Mouse (Mus musculus): ENCODE measurements around the gene Sfxn5.

Sfxn5 gene

DNA sequence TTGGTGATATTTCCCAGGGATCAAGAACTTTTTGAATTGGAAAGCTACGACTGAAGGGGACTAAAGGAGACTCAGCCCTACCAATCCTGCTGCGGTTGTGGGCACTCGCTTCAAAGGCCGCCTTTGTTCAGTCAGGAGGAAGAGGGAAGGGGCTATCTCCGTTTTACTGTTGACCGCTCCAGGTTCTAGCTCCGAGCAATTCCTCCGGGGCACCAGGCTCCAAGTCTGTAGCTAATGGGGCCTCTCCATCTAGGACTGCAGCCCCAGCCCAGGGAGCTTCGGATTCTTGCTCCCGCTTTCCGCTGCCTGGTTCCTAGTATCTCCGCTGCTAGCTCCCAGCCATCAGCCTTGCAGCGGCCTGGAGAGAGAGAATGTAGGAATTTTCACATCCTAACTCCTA lies 142.6 kb downstream of the Sfxn5 start:
- no peak for DNase-seq (ENCODE audit: low spot score)

- no peak for DNase-seq (ENCODE audit: low spot score)
Measured at GRCm38 (mm10) chr6:85189911-85190591, 143.2 kb downstream of the Sfxn5 start.

DNA sequence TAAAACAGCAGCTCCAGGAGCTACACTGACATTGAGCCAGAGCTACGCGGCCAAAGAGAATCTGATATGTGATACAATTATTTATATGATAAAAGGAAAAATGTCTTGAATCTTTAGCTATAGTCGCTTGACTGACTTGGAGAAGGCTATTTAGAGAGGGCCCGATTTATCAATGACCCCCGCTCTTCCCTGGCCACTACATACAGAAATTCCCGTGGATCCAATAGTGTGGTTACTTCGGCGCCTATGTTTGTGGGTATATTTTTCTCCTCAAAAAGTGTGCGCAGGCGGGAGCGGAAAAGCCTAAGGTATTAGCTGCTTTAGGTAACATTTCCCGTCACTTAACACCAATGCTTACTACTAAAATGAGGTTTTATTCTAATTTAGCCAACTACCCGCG lies 143.9 kb downstream of the Sfxn5 start:
- DNase-seq (ENCODE audit: low spot score) = no peak

- no peak for DNase-seq (ENCODE audit: low spot score)
Measured at GRCm38 (mm10) chr6:85188256-85189110, 144.7 kb downstream of the Sfxn5 start.

DNA sequence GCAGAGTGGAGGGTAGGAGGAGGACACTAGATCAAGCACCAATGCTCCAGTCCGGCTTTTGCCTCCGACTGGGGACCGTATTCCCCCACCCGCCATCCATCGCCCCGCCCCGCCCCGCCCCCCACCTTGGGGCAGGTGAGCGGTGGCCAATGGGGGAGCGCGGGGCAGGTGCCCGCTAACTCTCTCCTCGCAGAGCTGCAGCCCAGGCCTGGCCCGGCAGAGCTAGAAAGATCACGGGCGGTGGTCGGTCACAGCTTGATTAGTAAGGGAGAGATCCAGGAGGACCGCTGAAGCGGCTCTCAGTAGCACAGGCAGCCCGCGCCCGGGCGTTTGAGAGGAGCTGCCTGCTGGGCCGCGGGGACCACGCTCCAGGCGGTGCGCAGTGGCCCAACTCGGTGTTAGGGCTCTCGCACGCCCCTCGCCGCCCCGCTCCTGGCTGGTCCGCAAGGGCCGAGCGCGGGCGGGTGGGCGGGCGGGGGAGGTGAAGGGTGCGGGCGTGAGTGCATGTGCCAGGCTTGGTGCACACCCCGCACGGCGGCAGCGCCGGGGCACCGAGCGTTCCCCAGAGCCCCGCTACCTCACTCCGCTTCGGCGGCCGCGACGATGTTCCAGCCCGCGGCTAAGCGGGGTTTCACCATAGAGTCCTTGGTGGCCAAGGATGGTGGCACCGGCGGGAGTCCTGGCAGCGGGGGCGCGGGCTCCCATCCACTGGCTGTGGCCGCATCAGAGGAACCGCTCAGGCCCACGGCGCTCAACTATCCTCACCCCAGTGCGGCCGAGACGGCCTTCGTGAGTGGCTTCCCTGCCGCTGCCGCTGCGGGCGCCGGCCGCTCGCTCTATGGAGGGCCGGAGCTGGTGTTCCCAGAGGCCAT lies 145.6 kb downstream of the Sfxn5 start, which contains the start of gene Emx1:
Emx1 (plus strand) TSS at position 99 of the 872 bp plus-strand sequence.
- peak; percentile 11 for DNase-seq (ENCODE audit: low spot score)

DNA sequence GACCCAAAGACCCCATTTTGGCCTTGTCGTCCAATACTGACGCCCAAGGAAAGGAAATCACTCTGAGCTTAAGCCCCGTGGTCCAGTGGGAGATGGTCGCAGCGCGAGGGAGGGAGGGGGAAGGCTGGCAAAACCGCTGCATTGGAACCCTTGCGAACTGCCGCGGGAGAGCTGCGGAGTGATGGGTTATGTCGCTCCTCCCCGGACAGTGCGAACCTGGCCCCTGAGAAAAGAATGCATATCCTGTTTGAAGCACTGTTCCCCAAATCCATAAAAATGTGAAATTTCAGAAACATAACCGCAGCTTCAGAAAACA lies 146.5 kb downstream of the Sfxn5 start:
- DNase-seq (ENCODE audit: low spot score) = no peak

- DNase-seq (ENCODE audit: low spot score) = no peak
Measured at GRCm38 (mm10) chr6:85186033-85186743, 147.0 kb downstream of the Sfxn5 start.

DNA sequence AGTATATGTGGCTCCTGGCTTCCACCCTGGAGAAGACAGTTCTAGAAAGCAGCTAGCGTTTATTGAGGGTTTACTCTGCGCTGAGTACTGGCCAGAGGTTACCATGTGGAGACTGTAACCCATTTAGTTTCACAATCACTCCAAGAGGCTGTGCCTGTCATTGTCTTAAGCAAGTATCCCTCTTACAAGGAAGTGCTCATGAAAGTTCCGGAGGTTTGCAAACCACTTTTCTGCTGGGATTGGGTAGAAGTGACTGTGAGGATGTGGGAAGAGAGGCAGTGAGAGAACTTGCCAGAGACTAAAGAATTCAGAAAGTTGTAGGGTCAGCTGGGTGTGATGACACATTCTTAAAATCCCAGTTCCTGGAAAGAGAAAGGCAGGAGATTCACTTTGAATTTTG lies 149.3 kb downstream of the Sfxn5 start:
- DNase-seq (ENCODE audit: low spot score) = no peak

- no peak for DNase-seq (ENCODE audit: low spot score)
Measured at GRCm38 (mm10) chr6:85180036-85180435, 153.2 kb downstream of the Sfxn5 start.

- DNase-seq (ENCODE audit: low spot score) = no peak
Measured at GRCm38 (mm10) chr6:85179569-85179968, 153.7 kb downstream of the Sfxn5 start.

GRCm38 (mm10) chr6:85165440-85165921 lies 167.7 kb downstream of the Sfxn5 start:
- DNase-seq (ENCODE audit: low spot score) = no peak
